Mouse (Mus musculus) heart, adult 8-10 months (tissue): ENCODE measurements around the gene Nrtn. TPM values are rescaled to one million over a fixed set of nuclear protein-coding genes. Genes with fewer than 3 reads are reported as not detected.
A peak's percentile ranks its signal among the peaks of the same experiment; 100 is the strongest.

Source experiments
- DNase-seq: peaks from one replicate; pipeline ENCODE4 v3.0.0; 2022; ENCODE audit warnings: low spot score
- total RNA-seq, 4 experiments: library from RNA; stranded (reverse); gene quantifications; 2 replicates each; pipeline ENCODE4 v1.2.4; 2022

Gene Nrtn
- total RNA-seq, 4 experiments from 2014 or later, result 22.4 to 26.7 (median 24.6) TPM

- no peak for DNase-seq
These were observed 34.9 kb downstream of the Nrtn start for GRCm38 (mm10) chr17:56722441-56722840.

GRCm38 (mm10) chr17:56717363-56718058, 39.8 kb downstream of the Nrtn start, which contains the start of the genes Ndufa11 and Vmac:
TSS of gene Ndufa11 (plus strand) at chr17:56717767.
TSS of gene Vmac (minus strand) at chr17:56718022.
- peak; percentile 93 for DNase-seq

DNA sequence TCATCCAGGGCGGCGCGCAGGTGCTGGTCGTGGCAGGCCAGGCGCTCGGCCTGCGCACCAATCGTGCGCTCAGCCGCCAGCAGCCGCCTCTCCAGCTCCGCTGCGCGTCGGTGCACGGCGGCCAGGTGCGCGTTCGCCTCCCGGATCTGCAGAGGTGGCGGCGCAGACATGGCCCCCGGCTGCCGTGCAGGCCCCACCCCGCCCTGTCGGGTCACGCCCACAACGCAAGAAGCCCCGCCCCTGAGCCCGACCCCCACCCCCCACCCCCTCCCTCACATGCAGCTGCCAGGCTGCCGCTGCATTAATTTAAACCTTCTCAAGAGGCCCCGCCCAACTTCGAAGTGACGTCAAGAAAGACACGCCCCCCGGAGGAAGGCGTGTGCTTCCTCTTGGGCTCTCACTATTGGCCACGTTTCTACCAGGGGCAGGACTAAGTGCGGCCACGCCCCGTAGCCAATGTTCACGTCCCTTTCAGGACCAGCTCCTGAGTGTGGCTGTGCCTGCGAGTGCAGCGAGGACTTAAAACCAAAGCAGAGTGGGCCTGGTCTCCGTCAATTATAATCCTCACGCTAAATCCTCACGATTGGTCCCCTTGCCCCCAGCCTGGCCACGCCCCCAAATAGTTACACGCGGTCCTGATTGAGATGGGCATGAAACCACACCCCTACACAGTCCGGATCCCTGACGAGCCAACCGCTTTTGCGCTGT, 40.5 kb downstream of the Nrtn start:
- peak; percentile 97 for DNase-seq

DNA sequence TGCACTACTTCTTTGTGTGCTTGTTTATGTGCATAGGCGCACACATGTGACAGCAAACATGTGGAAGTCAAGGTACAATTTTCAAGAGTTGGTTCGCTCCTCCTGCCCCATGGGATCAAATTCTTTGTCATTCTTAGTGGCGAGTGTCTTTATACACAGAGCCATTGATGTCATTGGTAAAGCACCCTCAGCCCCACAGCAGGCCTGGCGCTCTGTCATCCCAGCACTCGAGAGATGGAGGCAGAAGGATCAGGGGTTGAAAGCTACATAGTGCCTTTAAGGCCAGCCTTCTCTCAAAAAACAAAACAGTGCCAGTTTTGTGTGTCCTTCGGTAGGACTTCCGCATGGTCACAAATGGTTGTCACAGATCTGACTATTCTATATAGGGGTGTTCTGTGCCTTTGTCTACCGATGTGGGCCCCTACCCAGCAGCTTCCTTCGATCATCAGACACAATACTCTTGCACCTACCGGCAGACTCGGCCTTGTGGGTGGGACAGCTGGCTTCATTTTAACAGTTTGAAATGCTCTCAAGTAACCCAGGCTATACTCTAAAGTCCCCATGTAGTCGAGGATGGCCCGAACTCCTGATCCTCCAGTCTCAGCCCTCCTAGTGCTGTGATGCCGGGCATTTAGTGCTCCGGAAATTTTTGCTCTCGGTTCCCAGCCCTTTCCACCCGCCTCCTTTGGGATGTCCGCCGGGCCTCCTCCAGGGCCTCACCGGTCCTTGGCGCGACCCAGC, 41.2 kb downstream of the Nrtn start:
- no peak for DNase-seq

- DNase-seq, result no peak
These were observed 42.0 kb downstream of the Nrtn start for GRCm38 (mm10) chr17:56715360-56715759.

DNA sequence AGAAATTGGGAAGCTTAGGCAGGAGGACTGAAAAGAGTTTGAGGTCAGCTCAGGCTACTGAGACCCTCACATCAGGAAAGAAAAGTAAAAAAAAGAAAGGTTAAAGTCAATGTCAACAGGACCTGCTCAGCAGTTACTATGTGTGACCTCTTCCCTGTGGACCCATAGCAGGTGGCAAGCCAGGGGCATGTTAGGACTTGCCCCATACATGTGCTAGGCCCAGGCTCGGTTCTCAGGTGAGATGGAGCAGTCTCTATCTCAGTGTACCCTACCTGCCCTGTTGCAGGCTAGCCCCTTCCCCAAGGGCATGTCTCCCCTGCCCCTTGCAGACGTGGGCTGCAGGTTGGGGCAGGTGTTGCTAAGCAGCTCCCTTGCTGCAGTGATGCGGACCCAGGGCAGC, 47.6 kb downstream of the Nrtn start:
- no peak for DNase-seq

GRCm38 (mm10) chr17:56708692-56709091, 48.6 kb downstream of the Nrtn start:
- DNase-seq, result no peak

GRCm38 (mm10) chr17:56706515-56706914, 50.8 kb downstream of the Nrtn start:
- no peak for DNase-seq

DNA sequence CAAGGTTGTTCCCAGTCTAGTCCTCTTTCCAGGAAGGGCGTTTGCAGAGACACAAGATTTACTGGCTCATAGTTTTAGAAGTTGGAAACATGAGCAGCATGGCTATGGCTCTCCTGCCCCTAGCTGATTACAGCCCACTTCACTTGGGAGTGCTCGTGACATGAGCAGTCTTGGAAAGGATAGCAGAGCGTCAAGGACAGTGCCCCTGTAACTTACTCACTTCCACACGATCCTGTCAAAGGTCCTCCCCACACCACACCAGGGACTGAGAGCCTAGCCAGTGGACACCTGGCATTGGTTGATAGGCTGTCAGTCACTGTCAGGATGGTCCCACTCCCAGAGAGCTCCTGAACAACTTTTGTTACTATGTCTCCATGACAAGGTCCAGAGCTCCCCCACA, 54.3 kb downstream of the Nrtn start:
- DNase-seq, result no peak

Other genes with a start within 250 kb of the Nrtn start
- not detected for gene Znrf4, start 245.1 kb downstream of the Nrtn start, total RNA-seq
- under 1 TPM in 3 of 4 experiments, not detected in 1; 0.20 to 0.28 (median 0.22) TPM for gene Gm20219, start 203.1 kb downstream of the Nrtn start, total RNA-seq
- gene Safb2, start 172.9 kb downstream of the Nrtn start, total RNA-seq, result 10 to 100 TPM; 36.9 to 48.4 (median 41.5) TPM
- 10 to 100 TPM; 55.6 to 70.7 (median 66.7) TPM for gene Safb, start 172.7 kb downstream of the Nrtn start, total RNA-seq
- gene 2410015M20Rik, start 147.8 kb downstream of the Nrtn start, total RNA-seq, result 100 to 1,000 TPM; 313 to 386 (median 356) TPM
- gene Rpl36, start 144.1 kb downstream of the Nrtn start, total RNA-seq, result 100 to 1,000 TPM; 697 to 769 (median 735) TPM
- gene Lonp1, start 130.6 kb downstream of the Nrtn start, total RNA-seq, result 100 to 1,000 TPM; 124 to 136 (median 125) TPM
- under 1 TPM in 2 of 4 experiments, not detected in 2; 0.16 TPM for gene Catsperd, start 129.4 kb downstream of the Nrtn start, total RNA-seq
- 10 to 100 TPM; 33.8 to 39.3 (median 37.5) TPM for gene Ranbp3, start 84.2 kb downstream of the Nrtn start, total RNA-seq
- gene Ndufa11, start 39.8 kb downstream of the Nrtn start, total RNA-seq, result 100 to 1,000 TPM; 804 to 980 (median 857) TPM
- 1 to 10 TPM; 3.2 to 7.1 (median 6.0) TPM for gene Vmac, start 39.5 kb downstream of the Nrtn start, total RNA-seq
- gene Dus3l, start 7.2 kb upstream of the Nrtn start, total RNA-seq, result 10 to 100 TPM; 15.6 to 18.5 (median 16.6) TPM
- gene Prr22, start 12.7 kb upstream of the Nrtn start, total RNA-seq, result under 1 TPM; 0.31 to 0.60 (median 0.43) TPM
- 1 to 10 TPM; 1.6 to 3.5 (median 2.7) TPM for gene Rfx2, start 73.5 kb upstream of the Nrtn start, total RNA-seq
- not detected for gene Acsbg2, start 116.9 kb upstream of the Nrtn start, total RNA-seq
- not detected for gene 1700061G19Rik, start 117.9 kb upstream of the Nrtn start, total RNA-seq
- gene Mllt1, start 177.9 kb upstream of the Nrtn start, total RNA-seq, result 10 to 100 TPM; 23.3 to 26.9 (median 26.4) TPM
- not detected for gene Acer1, start 224.6 kb upstream of the Nrtn start, total RNA-seq
- 10 to 100 TPM; 77.9 to 82.7 (median 80.2) TPM for gene Clpp, start 232.8 kb upstream of the Nrtn start, total RNA-seq
- 10 to 100 TPM; 68.0 to 76.3 (median 74.3) TPM for gene Alkbh7, start 239.8 kb upstream of the Nrtn start, total RNA-seq
- gene Pspn, start 242.5 kb upstream of the Nrtn start, total RNA-seq, result not detected